Mouse (Mus musculus): ENCODE measurements around the gene Klk1b9.
"Not testable (repeated sequence)": the region's sequence is repeated elsewhere in the genome, so short reads cannot be mapped to it uniquely, and the experiment has no call there.

Gene Klk1b9

DNA sequence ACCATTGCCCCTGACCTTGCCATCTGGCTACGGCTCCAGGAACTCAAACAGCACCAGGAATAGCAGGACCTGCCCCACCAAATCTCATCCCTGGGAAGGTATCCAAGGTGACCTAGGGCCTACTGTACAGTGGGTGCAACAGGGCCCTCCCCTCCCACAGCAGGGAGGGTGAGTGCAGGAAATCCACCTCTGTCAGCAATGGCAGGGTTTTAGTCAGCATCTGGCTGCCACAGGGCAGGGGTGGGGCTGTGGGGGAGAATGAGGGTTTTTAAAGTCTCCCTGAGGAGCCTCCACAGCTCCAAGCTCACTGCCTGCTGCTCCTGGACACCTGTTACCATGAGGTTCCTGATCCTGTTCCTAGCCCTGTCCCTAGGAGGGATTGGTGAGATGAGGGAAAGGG is at the start of gene Klk1b9:
Gene Klk1b9, plus strand, starts transcription at position 301 of the 400 bp plus-strand sequence.
- DNase-seq (ENCODE audit: low spot score in 2 of 2): not testable (repeated sequence)

DNA sequence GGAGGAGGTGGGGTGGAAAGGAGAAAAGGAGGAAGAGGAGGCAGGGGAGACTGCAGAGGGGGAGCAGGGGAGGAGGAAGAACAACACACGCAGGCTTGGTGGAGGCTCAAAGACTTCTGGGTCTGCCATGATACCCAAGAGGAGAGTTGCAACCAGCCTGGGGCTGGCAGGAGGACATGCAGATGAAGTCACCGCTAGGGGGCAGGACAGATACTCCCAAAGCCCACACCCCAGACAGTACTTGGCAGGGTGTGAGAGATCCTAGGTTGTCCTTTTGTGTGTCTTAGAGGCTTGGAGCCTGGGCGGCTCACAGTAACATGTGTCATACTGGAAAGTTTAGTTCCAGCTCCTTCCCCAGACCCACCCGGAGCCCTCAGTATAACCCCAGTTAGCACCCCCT is 47.3 kb upstream of the Klk1b9 start:
- no peak for DNase-seq (ENCODE audit: low spot score in 2 of 2)

DNA sequence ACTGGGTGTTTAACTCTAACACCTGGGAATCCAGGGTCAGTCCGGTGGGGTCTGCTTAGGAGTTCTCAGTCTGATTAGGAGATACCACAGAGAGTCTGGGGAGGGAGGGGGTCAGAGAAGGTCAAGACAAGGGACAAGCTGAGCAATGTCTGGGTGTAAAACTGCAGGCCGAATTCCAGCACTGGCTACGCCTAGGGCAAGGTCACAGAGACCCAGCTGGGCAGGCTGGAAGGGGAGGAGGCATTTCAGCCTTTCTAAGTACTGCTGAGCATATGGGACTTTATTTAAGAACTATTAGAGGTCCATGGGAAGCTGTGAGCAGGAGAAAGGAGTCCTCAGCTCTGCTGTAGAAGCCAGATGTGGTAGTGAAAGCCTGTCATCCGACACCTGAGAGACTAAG is 43.5 kb upstream of the Klk1b9 start:
- no peak for DNase-seq (ENCODE audit: low spot score in 2 of 2)

DNA sequence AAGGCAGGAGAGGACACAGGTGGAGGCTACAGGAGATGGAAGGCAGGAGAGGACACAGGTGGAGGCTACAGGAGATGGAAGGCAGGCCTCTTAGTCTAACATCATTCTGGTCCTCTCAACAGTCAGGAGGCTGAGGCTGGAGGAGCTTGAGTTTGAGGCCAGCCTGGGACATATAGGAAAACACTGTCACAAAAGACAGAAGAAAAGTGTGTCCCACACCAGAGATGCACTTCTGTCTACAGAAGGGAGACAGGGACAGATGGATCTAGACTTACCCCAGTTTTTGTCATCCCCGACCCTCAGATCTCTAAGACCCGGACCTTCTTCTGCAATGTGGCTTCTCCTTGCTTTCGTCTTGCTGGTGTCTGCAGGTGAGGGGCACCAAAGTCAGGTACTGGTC is 42.4 kb upstream of the Klk1b9 start, which contains the start of gene Klk15:
Gene Klk15, plus strand, starts transcription at position 301 of the 400 bp plus-strand sequence.
- no peak for DNase-seq (ENCODE audit: low spot score in 2 of 2)

DNA sequence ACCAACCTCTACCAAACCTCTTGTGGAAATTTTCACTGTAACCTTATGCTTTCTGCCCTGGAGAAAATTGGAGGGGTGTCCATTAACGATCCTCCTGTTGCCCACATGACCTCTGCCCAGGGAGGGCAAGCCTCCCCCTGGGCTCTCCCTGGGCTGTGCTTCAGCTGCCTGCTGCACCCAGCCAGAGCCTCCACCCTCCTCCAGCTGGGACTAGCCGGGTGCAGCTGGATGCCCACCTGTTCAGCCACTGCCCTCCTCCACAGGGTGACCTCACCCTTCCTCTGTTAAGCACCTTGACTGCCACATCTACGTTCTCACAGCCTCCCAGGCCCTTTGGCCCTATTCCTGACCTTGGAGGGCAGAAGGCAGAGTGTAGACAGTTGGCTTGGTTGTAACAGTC is 41.1 kb upstream of the Klk1b9 start:
- no peak for DNase-seq (ENCODE audit: low spot score in 2 of 2)

DNA sequence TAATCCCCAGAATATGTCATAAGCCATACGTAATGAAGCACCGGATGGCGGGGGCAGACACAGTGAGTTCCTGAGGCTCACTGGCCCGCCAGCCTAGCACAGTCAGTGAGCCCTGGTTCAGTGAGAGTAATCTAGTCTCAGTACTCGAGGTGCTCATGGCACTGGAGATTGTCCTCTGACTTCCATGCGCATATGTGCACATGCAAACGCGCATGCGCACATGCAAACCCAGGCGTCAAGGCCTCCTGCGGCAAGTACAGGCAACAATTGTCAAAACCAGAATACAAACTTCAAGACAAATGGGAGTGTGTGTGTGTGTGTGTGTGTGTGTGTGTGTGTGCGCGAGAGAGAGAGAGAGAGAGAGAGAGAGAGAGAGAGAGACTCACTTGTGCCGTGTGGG is 39.3 kb upstream of the Klk1b9 start:
- no peak for DNase-seq (ENCODE audit: low spot score in 2 of 2)

DNA sequence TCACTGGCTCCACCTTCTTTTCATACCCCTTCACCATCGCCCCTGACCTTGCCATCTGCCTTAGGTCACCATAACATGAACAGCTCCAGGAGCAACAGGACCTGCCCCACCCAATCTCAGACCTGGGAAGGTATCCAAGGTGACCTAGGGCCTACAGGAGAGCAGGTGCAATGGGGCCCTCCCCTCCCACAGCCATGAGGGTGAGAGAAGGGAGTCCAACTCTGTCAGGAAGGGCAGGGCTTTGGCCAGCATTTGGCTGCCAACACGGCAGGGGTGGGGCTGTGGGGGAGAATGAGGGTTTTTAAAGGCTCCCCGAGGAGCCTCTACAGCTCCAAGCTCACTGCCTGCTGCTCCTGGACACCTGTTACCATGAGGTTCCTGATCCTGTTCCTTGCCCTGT is 33.6 kb upstream of the Klk1b9 start:
- DNase-seq (ENCODE audit: low spot score in 2 of 2): not testable (repeated sequence)

GRCm38 (mm10) chr7:43944727-43945264 is 31.1 kb upstream of the Klk1b9 start:
- no peak for DNase-seq (ENCODE audit: low spot score in 2 of 2)

- no peak for DNase-seq (ENCODE audit: low spot score in 2 of 2)
Measured at GRCm38 (mm10) chr7:43950364-43950763, 25.5 kb upstream of the Klk1b9 start, which contains the start of gene Klk1b8. Gene Klk1b8, plus strand, starts transcription at chr7:43950664.

DNA sequence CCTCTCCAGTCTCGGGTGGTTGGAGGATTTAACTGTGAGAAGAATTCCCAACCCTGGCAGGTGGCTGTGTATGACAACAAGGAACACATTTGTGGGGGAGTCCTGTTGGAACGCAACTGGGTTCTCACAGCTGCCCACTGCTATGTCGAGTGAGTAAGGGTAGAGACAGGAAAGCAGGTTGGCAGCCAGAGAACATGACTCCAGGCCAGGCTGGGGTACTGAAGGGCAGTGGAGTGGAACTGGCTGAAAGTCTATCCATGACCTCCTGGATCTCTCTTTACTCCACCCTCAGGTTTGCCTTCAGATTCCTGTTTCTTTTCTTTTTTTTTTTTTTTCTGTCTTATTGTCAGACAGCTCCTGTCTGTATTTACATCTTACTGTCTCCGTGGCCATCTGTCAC is 23.2 kb upstream of the Klk1b9 start:
- no peak for DNase-seq (ENCODE audit: low spot score in 2 of 2)

GRCm38 (mm10) chr7:43966451-43966850 is 9.4 kb upstream of the Klk1b9 start, which contains the start of gene Klk1b1:
Gene Klk1b1, plus strand, starts transcription at chr7:43966751.
- DNase-seq (ENCODE audit: low spot score in 2 of 2): no peak

DNA sequence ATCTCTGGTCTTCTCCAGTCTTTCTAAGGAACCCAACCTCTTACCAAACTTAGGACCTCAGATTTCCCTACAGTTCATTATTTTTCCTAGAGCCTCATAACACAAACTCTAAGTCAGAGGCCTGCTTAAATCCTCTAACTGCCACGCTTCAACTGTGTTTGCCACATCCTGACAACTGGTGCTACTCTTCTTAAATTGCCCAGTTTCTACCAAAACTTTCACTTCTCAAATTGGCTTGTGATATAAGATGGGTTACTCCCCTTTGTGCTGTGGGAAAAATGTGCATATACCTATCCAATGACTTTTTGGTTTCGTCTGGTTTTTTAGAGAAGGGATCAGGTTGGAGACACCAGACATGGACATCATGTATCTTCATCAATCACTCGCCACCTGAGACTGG is 8.8 kb upstream of the Klk1b9 start:
- no peak for DNase-seq (ENCODE audit: low spot score in 2 of 2)

DNA sequence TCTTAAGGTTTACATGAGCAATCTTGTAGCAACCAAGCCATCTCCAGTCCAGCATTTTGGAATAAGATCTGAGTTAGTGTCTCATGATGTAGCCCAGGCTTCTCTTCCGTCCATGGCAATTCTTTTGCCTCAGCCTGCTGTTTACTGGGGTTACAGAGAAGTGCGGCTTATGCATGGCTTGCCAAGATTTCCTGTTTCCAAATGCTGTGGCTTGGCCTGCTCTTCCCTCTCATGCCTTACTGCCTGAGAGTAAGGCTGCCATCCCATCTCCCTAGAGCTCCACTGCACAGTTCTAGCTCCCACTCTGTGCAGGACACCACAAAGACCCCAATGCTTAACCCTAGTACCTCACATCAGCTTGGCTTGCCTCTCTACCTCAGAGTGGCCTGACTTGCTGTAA is 8.2 kb upstream of the Klk1b9 start:
- no peak for DNase-seq (ENCODE audit: low spot score in 2 of 2)

GRCm38 (mm10) chr7:43985657-43986056 is 9.8 kb downstream of the Klk1b9 start:
- no peak for DNase-seq (ENCODE audit: low spot score in 2 of 2)

GRCm38 (mm10) chr7:43994821-43995220 is 19.0 kb downstream of the Klk1b9 start:
- not testable (repeated sequence) for DNase-seq (ENCODE audit: low spot score in 2 of 2)

- DNase-seq (ENCODE audit: low spot score in 2 of 2): not testable (repeated sequence)
Measured at GRCm38 (mm10) chr7:43995577-43995976, 19.7 kb downstream of the Klk1b9 start, which contains the start of gene Klk1b11. Gene Klk1b11, plus strand, starts transcription at chr7:43995877.

GRCm38 (mm10) chr7:44004847-44005246 is 29.0 kb downstream of the Klk1b9 start:
- DNase-seq (ENCODE audit: low spot score in 2 of 2): no peak

- not testable (repeated sequence) for DNase-seq (ENCODE audit: low spot score in 2 of 2)
Measured at GRCm38 (mm10) chr7:44011868-44012267, 36.0 kb downstream of the Klk1b9 start, which contains the start of gene Klk1b26. Gene Klk1b26, plus strand, starts transcription at chr7:44012168.

DNA sequence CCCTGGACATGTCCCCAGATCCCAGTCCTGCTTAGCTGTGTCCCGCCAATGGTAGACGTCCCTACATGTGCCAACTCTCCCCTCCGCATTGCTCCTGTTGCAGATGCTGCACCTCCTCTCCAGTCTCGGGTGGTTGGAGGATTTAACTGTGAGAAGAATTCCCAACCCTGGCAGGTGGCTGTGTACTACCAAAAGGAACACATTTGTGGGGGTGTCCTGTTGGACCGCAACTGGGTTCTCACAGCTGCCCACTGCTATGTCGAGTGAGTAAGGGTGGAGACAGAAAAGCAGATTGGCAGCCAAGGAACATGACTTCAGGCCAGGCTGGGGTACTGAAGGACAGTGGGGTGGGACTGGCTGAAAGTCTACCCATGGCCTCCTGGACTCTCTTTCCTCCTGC is 38.8 kb downstream of the Klk1b9 start:
- DNase-seq (ENCODE audit: low spot score in 2 of 2): peak in 1 of 2 experiments; percentile 5

DNA sequence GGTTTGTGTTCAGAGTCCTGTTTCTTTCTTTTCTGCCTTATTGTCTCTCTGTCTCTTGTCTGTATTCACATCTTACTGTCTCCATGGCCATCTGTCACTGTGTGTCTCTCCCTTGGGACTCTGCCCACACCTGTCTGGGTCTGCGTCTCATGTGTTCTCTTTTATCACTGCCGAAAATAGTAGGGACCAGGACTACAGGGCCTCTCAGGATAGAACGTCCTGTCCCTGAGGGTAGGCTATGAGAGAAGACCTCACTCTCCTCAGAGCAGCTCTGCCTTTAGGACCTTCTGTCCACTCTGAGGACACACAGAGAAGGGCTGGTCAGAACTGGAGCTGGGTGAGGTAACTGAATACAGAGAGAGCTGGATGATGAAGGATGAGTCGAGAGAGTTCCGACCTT is 39.2 kb downstream of the Klk1b9 start:
- DNase-seq (ENCODE audit: low spot score in 2 of 2): no peak

All from frontal cortex, postnatal 25 days (tissue).